Mouse (Mus musculus) 3T3-L1 (cell line): ENCODE data around the gene Cdh23.

Source experiments
- DNase-seq: peaks from one replicate; pipeline ENCODE4 v3.0.0-alpha.2; 2015; ENCODE audit warnings: low read depth, low spot score

The Cdh23 gene

GRCm38 (mm10) chr10:60262386-60262785 lies 433.9 kb downstream of the Cdh23 start:
- peak; percentile 80 for DNase-seq

- DNase-seq: no peak
These were observed 434.8 kb downstream of the Cdh23 start for GRCm38 (mm10) chr10:60261530-60261929.

DNA sequence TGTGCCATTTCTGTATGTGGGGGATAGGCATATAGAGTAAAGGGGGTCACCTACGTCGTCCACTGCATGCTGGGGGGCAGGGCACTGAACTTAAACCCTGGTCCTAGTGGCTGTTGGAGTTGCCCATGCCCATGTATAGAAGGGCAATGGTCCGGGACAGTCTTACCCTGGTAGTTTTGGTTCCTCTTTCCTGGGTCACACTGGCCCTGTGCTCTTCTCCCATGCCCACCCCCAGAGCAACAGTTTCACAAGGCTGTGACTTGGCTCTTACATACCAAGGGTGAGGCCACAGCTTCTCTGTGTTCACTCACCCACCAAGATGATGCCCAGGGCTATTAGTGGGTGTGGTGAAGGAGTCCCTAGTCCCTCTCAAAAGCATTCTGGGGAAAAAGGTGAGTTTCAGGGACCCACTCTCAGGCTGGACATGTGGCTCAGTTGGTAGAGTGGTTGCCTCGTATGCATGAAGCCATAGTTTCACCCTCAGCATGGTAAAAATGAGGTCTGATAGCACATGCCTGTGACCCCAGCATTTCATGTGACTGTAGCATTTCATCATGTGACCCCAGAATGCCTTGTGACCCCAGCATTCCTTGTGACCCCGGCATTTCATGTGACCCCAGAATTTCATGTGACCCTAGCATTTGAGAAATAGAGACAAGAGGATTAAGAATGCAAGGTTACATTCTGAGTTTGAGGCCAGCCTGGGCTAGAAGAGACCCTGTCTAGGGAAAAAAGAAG lies 435.6 kb downstream of the Cdh23 start:
- no peak for DNase-seq

GRCm38 (mm10) chr10:60257261-60257825 lies 438.9 kb downstream of the Cdh23 start:
- DNase-seq: no peak

- DNase-seq: no peak
These were observed 440.2 kb downstream of the Cdh23 start for GRCm38 (mm10) chr10:60256088-60256487.
